Mouse (Mus musculus): ENCODE measurements around the gene Nckap5l. TPM values are rescaled to one million over a fixed set of nuclear protein-coding genes. Genes with fewer than 3 reads are reported as not detected.

Gene Nckap5l
- polyA plus RNA-seq, 1 experiment from 2014 or later, result 6.0 TPM

- Histone ChIP-seq H3K27me3 (replicated peaks; ENCODE audit: control insufficient read depth, insufficient read depth, low read length) (peaks cover 7% of the 10 kb centered on the region; the same call in 1 of the 2 replicates), H3K4me3 (ENCODE audit: low read depth, low read length) (no peak overlapping the region), H3K4me1 (replicated peaks; ENCODE audit: control insufficient read depth, insufficient read depth, low read length) (peaks cover 14% of the 10 kb centered on the region), H3K9ac (ENCODE audit: low read depth, low read length) (no peak overlapping the region), H3K27ac (ENCODE audit: low read depth, low read length) (no peak overlapping the region), H3K4me2 (no peak overlapping the region), H3K9me3 (ENCODE audit: control insufficient read depth, low read length) (no peaks in the 10 kb centered on the region), H3K36me3 (ENCODE audit: control insufficient read depth, insufficient read depth, low read length) (no peaks in the 10 kb centered on the region)
- DNase-seq (ENCODE audit: low spot score) (no peak), ATAC-seq (replicated peaks; ENCODE audit: low FRiP score) (no peak)
- WGBS, result 66% methylated on average over 4 of the region's 4 CpGs
Measured at GRCm38 (mm10) chr15:99498356-99498755, 40.8 kb upstream of the Nckap5l start.

GRCm38 (mm10) chr15:99497527-99498242 is 40.1 kb upstream of the Nckap5l start:
- Histone ChIP-seq H3K4me1 (replicated peaks; ENCODE audit: control insufficient read depth, insufficient read depth, low read length) (peaks cover 14% of the 10 kb centered on the region), H3K9me3 (ENCODE audit: control insufficient read depth, low read length) (no peaks in the 10 kb centered on the region), H3K4me2 (no peak overlapping the region), H3K27ac (ENCODE audit: low read depth, low read length) (no peak overlapping the region), H3K9ac (ENCODE audit: low read depth, low read length) (no peak overlapping the region), H3K4me3 (ENCODE audit: low read depth, low read length) (no peak overlapping the region), H3K27me3 (replicated peaks; ENCODE audit: control insufficient read depth, insufficient read depth, low read length) (peaks cover 10% of the 10 kb centered on the region; the same call in 1 of the 2 replicates), H3K36me3 (ENCODE audit: control insufficient read depth, insufficient read depth, low read length) (no peaks in the 10 kb centered on the region)
- ATAC-seq (replicated peaks; ENCODE audit: low FRiP score), result no peak
- 51% methylated on average over 12 of the region's 12 CpGs for WGBS
- no peak for DNase-seq (ENCODE audit: low spot score)

GRCm38 (mm10) chr15:99497061-99497460 is 39.5 kb upstream of the Nckap5l start:
- H3K9me3 ChIP-seq (ENCODE audit: control insufficient read depth, low read length), result no peaks in the 10 kb centered on the region
- peaks cover 10% of the 10 kb centered on the region; the same call in 1 of the 2 replicates for H3K27me3 ChIP-seq (replicated peaks; ENCODE audit: control insufficient read depth, insufficient read depth, low read length)
- no peak overlapping the region for H3K4me3 ChIP-seq (ENCODE audit: low read depth, low read length)
- ATAC-seq (replicated peaks; ENCODE audit: low FRiP score) (no peak), DNase-seq (ENCODE audit: low spot score) (no peak)
- peaks cover 14% of the 10 kb centered on the region for H3K4me1 ChIP-seq (replicated peaks; ENCODE audit: control insufficient read depth, insufficient read depth, low read length)
- H3K9ac ChIP-seq (ENCODE audit: low read depth, low read length), result no peak overlapping the region
- no peak overlapping the region for H3K27ac ChIP-seq (ENCODE audit: low read depth, low read length)
- no peaks in the 10 kb centered on the region for H3K36me3 ChIP-seq (ENCODE audit: control insufficient read depth, insufficient read depth, low read length)
- H3K4me2 ChIP-seq, result no peak overlapping the region
- WGBS, result 11% methylated on average over 4 of the region's 4 CpGs

- no peaks in the 10 kb centered on the region for H3K36me3 ChIP-seq (ENCODE audit: control insufficient read depth, insufficient read depth, low read length)
- H3K27ac ChIP-seq (ENCODE audit: low read depth, low read length), result no peak overlapping the region
- WGBS, result 49% methylated on average over 6 of the region's 6 CpGs
- no peak overlapping the region for H3K9ac ChIP-seq (ENCODE audit: low read depth, low read length)
- H3K4me3 ChIP-seq (ENCODE audit: low read depth, low read length), result no peak overlapping the region
- no peak overlapping the region for H3K4me2 ChIP-seq
- DNase-seq (ENCODE audit: low spot score) (no peak), ATAC-seq (replicated peaks; ENCODE audit: low FRiP score) (no peak)
- H3K27me3 ChIP-seq (replicated peaks; ENCODE audit: control insufficient read depth, insufficient read depth, low read length), result no peaks in the 10 kb centered on the region
- H3K9me3 ChIP-seq (ENCODE audit: control insufficient read depth, low read length), result no peaks in the 10 kb centered on the region
- no peaks in the 10 kb centered on the region for H3K4me1 ChIP-seq (replicated peaks; ENCODE audit: control insufficient read depth, insufficient read depth, low read length)
Measured at GRCm38 (mm10) chr15:99484745-99485144, 27.2 kb upstream of the Nckap5l start.

GRCm38 (mm10) chr15:99475814-99476213 is 18.3 kb upstream of the Nckap5l start:
- no peak for ATAC-seq (replicated peaks; ENCODE audit: low FRiP score)

GRCm38 (mm10) chr15:99474576-99474926 is 17.0 kb upstream of the Nckap5l start, which contains the start of gene Bcdin3d:
Bcdin3d (minus strand) TSS chr15:99474730.
- peak; percentile 90 for DNase-seq (ENCODE audit: low spot score)
- Histone ChIP-seq H3K27me3 (replicated peaks; ENCODE audit: control insufficient read depth, insufficient read depth, low read length) (no peaks in the 10 kb centered on the region), H3K4me1 (replicated peaks; ENCODE audit: control insufficient read depth, insufficient read depth, low read length) (peaks cover 12% of the 10 kb centered on the region), H3K9ac (ENCODE audit: low read depth, low read length) (peak within 1 kb of the TSS; percentile 82), H3K4me3 (ENCODE audit: low read depth, low read length) (peak within 1 kb of the TSS; percentile 80), H3K4me2 (peak within 1 kb of the TSS; percentile 72), H3K36me3 (ENCODE audit: control insufficient read depth, insufficient read depth, low read length) (peaks cover 5% of the 10 kb centered on the region), H3K27ac (ENCODE audit: low read depth, low read length) (peak within 1 kb of the TSS; percentile 84), H3K9me3 (ENCODE audit: control insufficient read depth, low read length) (no peaks in the 10 kb centered on the region)
- peak; percentile 83 for ATAC-seq (replicated peaks; ENCODE audit: low FRiP score)
- WGBS, result under 1% methylated on average over 26 of the region's 26 CpGs

More at GRCm38 (mm10) chr15:99475814-99476213, 18.3 kb upstream of the Nckap5l start:
- Histone ChIP-seq H3K4me3 (ENCODE audit: low read depth, low read length) (no peak overlapping the region), H3K9ac (ENCODE audit: low read depth, low read length) (no peak overlapping the region), H3K4me1 (replicated peaks; ENCODE audit: control insufficient read depth, insufficient read depth, low read length) (peaks cover 12% of the 10 kb centered on the region), H3K36me3 (ENCODE audit: control insufficient read depth, insufficient read depth, low read length) (no peaks in the 10 kb centered on the region), H3K4me2 (no peak overlapping the region), H3K9me3 (ENCODE audit: control insufficient read depth, low read length) (no peaks in the 10 kb centered on the region), H3K27me3 (replicated peaks; ENCODE audit: control insufficient read depth, insufficient read depth, low read length) (no peaks in the 10 kb centered on the region), H3K27ac (ENCODE audit: low read depth, low read length) (no peak overlapping the region)
- no peak for DNase-seq (ENCODE audit: low spot score)
- 68% methylated on average over 1 of the region's 1 CpGs for WGBS

GRCm38 (mm10) chr15:99473801-99474575 is 16.4 kb upstream of the Nckap5l start:
- Histone ChIP-seq H3K4me2 (peak overlapping the region; percentile 72), H3K27ac (ENCODE audit: low read depth, low read length) (peak overlapping the region; percentile 84), H3K36me3 (ENCODE audit: control insufficient read depth, insufficient read depth, low read length) (peaks cover 5% of the 10 kb centered on the region), H3K27me3 (replicated peaks; ENCODE audit: control insufficient read depth, insufficient read depth, low read length) (no peaks in the 10 kb centered on the region), H3K4me1 (replicated peaks; ENCODE audit: control insufficient read depth, insufficient read depth, low read length) (peaks cover 12% of the 10 kb centered on the region), H3K9me3 (ENCODE audit: control insufficient read depth, low read length) (no peaks in the 10 kb centered on the region), H3K9ac (ENCODE audit: low read depth, low read length) (peak overlapping the region; percentile 82), H3K4me3 (ENCODE audit: low read depth, low read length) (peak overlapping the region; percentile 80)
- peak; percentile 67 for ATAC-seq (replicated peaks; ENCODE audit: low FRiP score)
- no peak for DNase-seq (ENCODE audit: low spot score)
- 3% methylated on average over 38 of the region's 38 CpGs for WGBS

GRCm38 (mm10) chr15:99472972-99473371 is 15.4 kb upstream of the Nckap5l start:
- 72% methylated on average over 7 of the region's 7 CpGs for WGBS
- DNase-seq (ENCODE audit: low spot score) (no peak), ATAC-seq (replicated peaks; ENCODE audit: low FRiP score) (no peak)

More at GRCm38 (mm10) chr15:99472972-99473371, 15.4 kb upstream of the Nckap5l start:
- H3K36me3 ChIP-seq (ENCODE audit: control insufficient read depth, insufficient read depth, low read length), result peaks cover 5% of the 10 kb centered on the region
- H3K27me3 ChIP-seq (replicated peaks; ENCODE audit: control insufficient read depth, insufficient read depth, low read length), result no peaks in the 10 kb centered on the region
- H3K4me3 ChIP-seq (ENCODE audit: low read depth, low read length), result no peak overlapping the region
- H3K9me3 ChIP-seq (ENCODE audit: control insufficient read depth, low read length), result no peaks in the 10 kb centered on the region
- H3K27ac ChIP-seq (ENCODE audit: low read depth, low read length), result no peak overlapping the region
- peak overlapping the region; percentile 72; the same call in 1 of the 2 replicates for H3K4me2 ChIP-seq
- peaks cover 12% of the 10 kb centered on the region for H3K4me1 ChIP-seq (replicated peaks; ENCODE audit: control insufficient read depth, insufficient read depth, low read length)
- no peak overlapping the region for H3K9ac ChIP-seq (ENCODE audit: low read depth, low read length)

Measured in liver, embryonic 11.5 days (tissue).